Mouse (Mus musculus): Measurements from ENCODE around the gene Klk9.

GRCm38 (mm10) chr7:43797844-43798462 is 6.3 kb downstream of the Klk9 start:
- TF ChIP-seq CTCF (IDR thresholded peaks at IDR 0.05) (no peak), EP300 (IDR thresholded peaks at IDR 0.05) (no peak)

Measured in lung, postnatal 0 days (tissue).